Mouse (Mus musculus) heart, embryonic 15.5 days (tissue): ENCODE measurements around the gene Zfp553. TPM values are rescaled to one million over a fixed set of nuclear protein-coding genes. Genes with fewer than 3 reads are reported as not detected.
A peak's percentile ranks its signal among the peaks of the same experiment; 100 is the strongest.

Experiments used
- ATAC-seq: fragments of 200-750 bp; cut with Nextera tagmentation; replicated peaks from 2 replicates; pipeline ENCODE4 v1.8.0; 2017; ENCODE audit warnings: low read depth, moderate TSS enrichment; ENCODE audit not compliant: insufficient number of reproducible peaks, insufficient read depth, low FRiP score
- H3K27ac ChIP-seq: fragments of 300-500 bp; sonication (generic); 2 replicates; pipeline ENCODE4 v1.5.1; 2015; ENCODE audit warnings: mild to moderate bottlenecking, inconsistent platforms
- H3K27me3 ChIP-seq: fragments of 300-500 bp; sonication (generic); 2 replicates; pipeline ENCODE4 v1.6.1; 2015; ENCODE audit warnings: inconsistent platforms
- H3K36me3 ChIP-seq: fragments of 300-500 bp; sonication (generic); 2 replicates; pipeline ENCODE4 v1.6.1; 2015; ENCODE audit warnings: mild to moderate bottlenecking, inconsistent platforms
- H3K4me1 ChIP-seq: fragments of 300-500 bp; sonication (generic); replicated peaks from 2 replicates; pipeline ENCODE4 v1.6.1; 2015; ENCODE audit warnings: inconsistent platforms
- H3K4me2 ChIP-seq: fragments of 300-500 bp; sonication (generic); 2 replicates; pipeline ENCODE4 v1.6.1; 2015; ENCODE audit warnings: inconsistent platforms, mild to moderate bottlenecking, moderate library complexity
- H3K4me3 ChIP-seq: fragments of 300-500 bp; sonication (generic); 2 replicates; pipeline ENCODE4 v1.5.1; 2015; ENCODE audit warnings: mild to moderate bottlenecking, inconsistent platforms
- H3K9ac ChIP-seq: fragments of 300-500 bp; sonication (generic); 2 replicates; pipeline ENCODE4 v1.6.1; 2015; ENCODE audit warnings: mild to moderate bottlenecking, inconsistent platforms
- H3K9me3 ChIP-seq: fragments of 300-500 bp; sonication (generic); replicated peaks from 2 replicates; pipeline ENCODE4 v1.6.1; 2016; ENCODE audit warnings: inconsistent platforms
- WGBS: fragments of 180-500 bp; shearing (Covaris S2); methylation state at CpG from one replicate; pipeline ENCODE4 v1.1.7; 2015; ENCODE audit warnings: mixed read lengths; 5-methylcytosine and 5-hydroxymethylcytosine counted together
- polyA plus RNA-seq: library from polyadenylated mRNA; unstranded; fragments of >200 nt; fragmentation: Nextera tagmentation; extraction: Ambion mirVana; gene quantifications from 2 replicates; pipeline ENCODE4 v1.2.1, GENCODE M21; 2015

The Zfp553 gene
- polyA plus RNA-seq, 1 experiment from 2014 or later = 17.8 TPM

DNA sequence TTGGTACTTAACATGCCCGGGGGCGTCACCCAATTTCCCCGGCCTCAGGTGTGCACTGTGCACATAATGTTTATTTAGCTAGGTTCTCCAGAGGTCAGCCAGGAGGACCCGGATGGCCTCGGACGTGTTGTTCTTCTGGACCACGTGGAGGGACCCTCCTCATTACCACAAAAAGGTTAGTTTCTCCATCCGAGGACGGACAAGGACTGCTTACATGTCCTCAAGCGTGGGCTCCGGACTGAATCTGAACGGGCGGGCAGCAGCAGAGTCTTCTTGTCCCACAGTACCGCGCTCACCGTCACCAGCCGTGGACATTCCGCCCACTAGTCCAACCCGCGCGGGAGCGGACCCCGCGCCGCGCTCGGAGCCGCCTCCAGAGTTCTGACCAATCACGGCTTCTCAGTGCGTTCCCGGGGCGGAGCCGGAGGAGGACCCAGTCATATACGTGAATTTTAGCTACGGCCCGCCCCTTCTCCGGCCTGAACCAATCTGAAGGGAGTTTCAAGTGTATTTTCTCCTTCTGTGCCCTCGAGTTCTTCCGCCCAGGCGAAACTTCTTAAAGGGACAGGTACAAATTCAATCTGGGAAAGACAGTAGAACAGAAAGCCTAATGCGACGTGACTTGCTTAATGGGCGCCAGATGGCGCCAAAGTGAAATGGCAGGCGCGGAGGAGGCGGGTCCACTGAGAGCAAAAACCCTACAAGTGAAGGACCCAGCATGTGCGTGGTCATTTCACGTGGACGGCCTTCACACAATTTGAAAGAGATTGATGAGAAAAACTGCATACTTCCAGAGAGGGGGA, 27.6 kb downstream of the Zfp553 start, which contains the start of gene Dctpp1:
Gene Dctpp1, minus strand, starts transcription at position 401 of the 803 bp plus-strand sequence.
- Histone ChIP-seq H3K4me3 (peak within 1 kb of the TSS; percentile 76), H3K4me2 (peak within 1 kb of the TSS; percentile 81), H3K9ac (peak within 1 kb of the TSS; percentile 70), H3K27me3 (no peaks in the 10 kb centered on the region), H3K36me3 (peaks cover 10% of the 10 kb centered on the region; the same call in 1 of the 2 replicates), H3K9me3 (no peaks in the 10 kb centered on the region), H3K4me1 (peaks cover 17% of the 10 kb centered on the region), H3K27ac (peak within 1 kb of the TSS; percentile 36)
- ATAC-seq = peak; percentile 97
- WGBS = under 1% methylated on average over 50 of the region's 50 CpGs

DNA sequence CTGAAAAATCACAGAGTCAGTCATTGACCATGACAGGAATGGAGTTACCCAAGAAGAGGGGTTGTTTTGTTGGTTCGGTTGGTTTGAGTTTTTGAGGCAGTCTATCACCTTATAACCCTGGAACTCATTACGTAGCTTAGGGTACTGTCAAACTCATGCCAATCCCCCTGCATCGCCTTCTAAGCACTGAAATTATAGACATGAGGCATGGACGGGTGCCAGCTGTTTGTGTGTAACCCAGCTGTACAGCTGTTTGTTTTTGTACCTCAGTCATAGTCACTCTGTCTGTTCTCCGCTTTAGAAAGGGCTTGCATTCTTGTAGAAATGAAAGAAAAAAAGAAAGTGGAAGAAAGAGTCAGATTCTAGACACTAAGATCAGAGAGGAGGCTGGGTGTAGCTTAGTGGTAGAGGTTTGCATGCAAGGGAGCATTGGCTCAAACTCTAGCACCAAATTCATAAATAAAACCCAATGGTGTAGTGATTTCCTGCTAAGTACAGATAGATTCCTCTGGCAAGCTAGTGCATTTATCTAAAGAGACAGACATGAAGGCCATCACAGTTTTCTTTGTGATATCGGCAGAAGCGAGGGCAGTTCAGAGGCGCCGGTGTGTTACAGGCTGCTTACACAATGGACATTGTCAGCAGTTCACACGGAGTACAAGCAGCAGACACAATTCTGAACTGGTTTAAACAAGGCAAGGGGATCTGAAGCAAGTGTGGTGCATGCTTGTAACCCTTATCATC, 29.5 kb downstream of the Zfp553 start:
- no peak for ATAC-seq
- Histone ChIP-seq H3K9me3 (no peaks in the 10 kb centered on the region), H3K4me1 (peaks cover 17% of the 10 kb centered on the region), H3K4me2 (no peak overlapping the region), H3K36me3 (no peaks in the 10 kb centered on the region), H3K4me3 (no peak overlapping the region), H3K27me3 (no peaks in the 10 kb centered on the region), H3K27ac (no peak overlapping the region), H3K9ac (no peak overlapping the region)
- 73% methylated on average over 10 of the region's 10 CpGs for WGBS

DNA sequence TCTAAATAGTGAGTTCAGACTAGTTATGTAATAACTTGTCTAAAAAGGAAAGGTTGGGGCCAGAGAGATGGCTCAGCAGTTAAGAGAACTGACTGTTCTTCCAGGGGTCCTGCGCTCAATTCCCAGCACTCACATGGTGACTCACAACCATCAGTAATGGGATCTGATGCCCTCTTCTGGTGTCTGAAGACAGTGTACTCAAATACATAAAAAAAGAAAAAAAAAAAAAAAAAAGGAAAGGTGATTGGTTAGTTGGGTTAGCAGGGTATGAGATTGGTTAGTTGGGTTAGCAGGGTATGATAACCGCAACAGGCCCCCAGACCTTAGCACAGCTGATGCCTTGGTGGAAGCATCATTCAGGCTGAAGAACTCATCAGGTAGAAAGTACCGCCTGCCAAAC, 30.7 kb downstream of the Zfp553 start:
- Histone ChIP-seq H3K9ac (no peak overlapping the region), H3K4me3 (no peak overlapping the region), H3K4me2 (no peak overlapping the region), H3K27ac (no peak overlapping the region), H3K27me3 (no peaks in the 10 kb centered on the region), H3K9me3 (no peaks in the 10 kb centered on the region), H3K36me3 (peaks cover 5% of the 10 kb centered on the region; the same call in 1 of the 2 replicates), H3K4me1 (peaks cover 17% of the 10 kb centered on the region)
- 93% methylated on average over 3 of the region's 3 CpGs for WGBS
- no peak for ATAC-seq

DNA sequence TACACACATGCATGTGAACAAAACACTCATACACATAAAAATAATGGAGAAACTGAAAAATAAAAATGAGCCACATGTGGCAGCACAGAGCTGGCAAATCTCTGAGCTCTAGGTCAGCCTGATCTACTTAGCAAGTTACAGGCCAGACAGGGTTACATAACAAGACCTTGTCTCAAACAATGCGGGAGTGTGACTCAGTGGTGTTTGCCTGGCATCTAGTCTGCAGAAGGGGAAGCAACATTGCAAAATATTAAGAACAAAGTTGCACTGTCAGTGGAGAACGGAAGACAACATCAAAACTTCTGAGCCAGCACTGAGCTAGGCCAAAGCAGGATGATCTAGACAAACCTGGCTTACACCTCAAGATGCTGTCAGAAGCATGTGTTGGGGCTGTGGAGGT, 37.4 kb downstream of the Zfp553 start:
- H3K9ac ChIP-seq = no peak overlapping the region

DNA sequence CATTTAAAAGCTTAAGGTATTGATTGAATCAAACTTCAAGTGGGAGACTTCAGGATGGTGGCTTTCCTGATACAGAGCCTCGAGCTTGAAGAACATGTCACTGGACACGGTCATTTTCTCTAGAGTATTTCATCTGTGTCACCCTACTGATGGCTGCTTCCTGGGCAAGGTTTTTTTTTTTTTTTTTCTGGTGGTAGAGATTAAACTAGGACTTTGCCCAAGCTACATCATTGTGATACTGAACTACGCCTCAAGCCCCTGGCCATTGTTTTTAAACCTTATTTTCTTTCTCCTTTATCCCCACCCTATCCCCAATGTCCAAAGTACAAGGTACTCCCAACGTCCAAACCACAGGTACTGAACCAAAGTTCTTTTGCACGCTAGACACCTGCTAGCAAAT, 37.8 kb downstream of the Zfp553 start:
- Histone ChIP-seq H3K4me2 (no peak overlapping the region), H3K9ac (no peak overlapping the region), H3K27ac (no peak overlapping the region), H3K9me3 (no peaks in the 10 kb centered on the region), H3K4me1 (peaks cover 16% of the 10 kb centered on the region), H3K4me3 (no peak overlapping the region), H3K27me3 (no peaks in the 10 kb centered on the region), H3K36me3 (peaks cover 15% of the 10 kb centered on the region)
- no peak for ATAC-seq
- WGBS = 89% methylated on average over 5 of the region's 5 CpGs

More for the DNA sequence above, 37.4 kb downstream of the Zfp553 start:
- Histone ChIP-seq H3K36me3 (peaks cover 15% of the 10 kb centered on the region), H3K4me1 (peaks cover 16% of the 10 kb centered on the region), H3K4me2 (no peak overlapping the region), H3K9me3 (no peaks in the 10 kb centered on the region), H3K4me3 (no peak overlapping the region), H3K27ac (no peak overlapping the region), H3K27me3 (no peaks in the 10 kb centered on the region)
- no peak for ATAC-seq
- WGBS = 85% methylated on average over 2 of the region's 2 CpGs

DNA sequence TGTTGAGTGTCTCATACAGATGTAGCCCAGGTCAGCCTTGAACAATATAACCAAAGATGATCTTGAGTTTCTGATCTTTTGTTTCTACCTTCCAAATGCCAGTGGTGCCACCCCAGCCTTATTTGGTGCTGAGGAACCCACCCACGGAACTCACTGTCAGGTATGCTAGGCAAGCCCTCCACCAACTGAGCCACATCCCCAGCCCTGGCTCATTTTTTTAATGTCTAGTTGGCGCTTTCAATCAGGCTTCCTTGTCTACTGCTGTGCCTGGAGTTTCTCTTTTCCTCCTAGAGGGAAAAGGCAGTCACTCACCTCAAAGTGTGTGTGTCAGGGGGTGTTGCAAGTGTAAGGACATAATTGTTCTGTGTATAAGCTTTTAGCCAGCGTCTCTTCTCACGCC, 38.2 kb downstream of the Zfp553 start:
- Histone ChIP-seq H3K9me3 (no peaks in the 10 kb centered on the region), H3K36me3 (peaks cover 15% of the 10 kb centered on the region), H3K4me2 (no peak overlapping the region), H3K4me1 (peaks cover 16% of the 10 kb centered on the region), H3K27ac (no peak overlapping the region), H3K27me3 (no peaks in the 10 kb centered on the region), H3K9ac (no peak overlapping the region), H3K4me3 (no peak overlapping the region)
- WGBS = 90% methylated on average over 4 of the region's 4 CpGs
- ATAC-seq = no peak

DNA sequence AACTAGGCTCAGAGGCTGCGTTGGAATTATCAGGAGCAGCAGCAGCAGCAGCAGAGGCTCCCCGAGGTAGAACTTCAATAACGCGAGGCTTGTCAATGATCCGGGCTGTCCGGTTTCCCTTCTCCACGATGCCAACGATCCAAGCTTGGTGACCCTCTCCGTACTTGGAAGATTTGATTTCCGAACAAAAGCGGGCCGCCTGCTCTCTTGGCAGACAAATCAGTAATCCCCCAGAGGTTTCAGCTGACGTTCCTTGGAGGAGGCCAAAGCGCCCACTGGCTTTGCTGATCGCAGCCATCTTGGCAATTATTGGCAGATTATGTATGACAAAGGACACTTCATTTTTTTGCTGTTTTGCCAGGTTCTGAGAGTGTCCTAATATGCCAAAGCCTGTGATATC, 39.7 kb downstream of the Zfp553 start:
- Histone ChIP-seq H3K27me3 (no peaks in the 10 kb centered on the region), H3K9me3 (no peaks in the 10 kb centered on the region), H3K4me3 (peak overlapping the region; percentile 87), H3K4me1 (peaks cover 16% of the 10 kb centered on the region), H3K36me3 (peaks cover 15% of the 10 kb centered on the region), H3K4me2 (peak overlapping the region; percentile 90), H3K27ac (no peak overlapping the region), H3K9ac (no peak overlapping the region)
- no peak for ATAC-seq
- 92% methylated on average over 15 of the region's 15 CpGs for WGBS

DNA sequence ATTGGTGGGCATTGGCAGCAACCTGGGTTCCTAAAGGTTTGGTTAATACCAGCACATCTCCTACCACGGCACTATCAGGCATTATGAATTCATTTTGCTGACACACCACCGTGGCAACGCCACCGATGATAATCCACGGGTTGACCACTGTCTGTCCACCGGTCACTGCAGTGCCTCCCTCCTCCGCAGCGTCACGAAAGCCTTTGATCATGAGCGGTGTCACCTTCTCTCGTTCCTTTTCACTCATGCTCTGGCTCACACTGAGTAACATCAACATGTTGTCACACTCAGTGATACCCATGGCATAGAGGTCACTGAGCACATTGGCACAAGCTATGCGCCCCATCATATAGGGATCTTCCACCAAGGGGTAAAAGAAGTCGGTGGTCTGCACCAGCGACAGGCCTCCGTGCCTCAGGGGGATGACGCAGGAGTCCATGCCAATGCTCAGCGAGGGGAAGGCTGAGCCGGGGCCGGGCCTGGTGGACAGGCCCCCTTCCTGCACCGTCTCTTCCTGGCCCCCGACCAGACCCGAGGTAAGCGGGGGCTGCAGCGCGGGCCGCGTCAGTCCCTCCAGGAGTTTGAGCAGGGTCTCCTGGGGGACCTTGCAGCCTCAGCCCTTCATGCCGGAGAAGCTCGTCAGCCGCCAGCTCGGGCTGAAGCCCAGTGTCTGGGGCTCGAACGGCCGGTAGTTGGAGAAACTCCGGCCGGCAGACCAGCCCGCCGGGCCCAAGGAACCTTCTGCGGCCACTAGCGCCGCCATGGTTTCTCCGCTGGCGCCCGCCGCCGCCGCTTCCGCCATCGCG, 40.5 kb downstream of the Zfp553 start:
- Histone ChIP-seq H3K4me2 (peak overlapping the region; percentile 90), H3K27ac (peak overlapping the region; percentile 89), H3K27me3 (no peaks in the 10 kb centered on the region), H3K4me1 (peaks cover 16% of the 10 kb centered on the region), H3K36me3 (peaks cover 12% of the 10 kb centered on the region), H3K9ac (peak overlapping the region; percentile 93), H3K9me3 (no peaks in the 10 kb centered on the region), H3K4me3 (peak overlapping the region; percentile 87)
- peak; percentile 73 for ATAC-seq
- WGBS = 11% methylated on average over 50 of the region's 50 CpGs

DNA sequence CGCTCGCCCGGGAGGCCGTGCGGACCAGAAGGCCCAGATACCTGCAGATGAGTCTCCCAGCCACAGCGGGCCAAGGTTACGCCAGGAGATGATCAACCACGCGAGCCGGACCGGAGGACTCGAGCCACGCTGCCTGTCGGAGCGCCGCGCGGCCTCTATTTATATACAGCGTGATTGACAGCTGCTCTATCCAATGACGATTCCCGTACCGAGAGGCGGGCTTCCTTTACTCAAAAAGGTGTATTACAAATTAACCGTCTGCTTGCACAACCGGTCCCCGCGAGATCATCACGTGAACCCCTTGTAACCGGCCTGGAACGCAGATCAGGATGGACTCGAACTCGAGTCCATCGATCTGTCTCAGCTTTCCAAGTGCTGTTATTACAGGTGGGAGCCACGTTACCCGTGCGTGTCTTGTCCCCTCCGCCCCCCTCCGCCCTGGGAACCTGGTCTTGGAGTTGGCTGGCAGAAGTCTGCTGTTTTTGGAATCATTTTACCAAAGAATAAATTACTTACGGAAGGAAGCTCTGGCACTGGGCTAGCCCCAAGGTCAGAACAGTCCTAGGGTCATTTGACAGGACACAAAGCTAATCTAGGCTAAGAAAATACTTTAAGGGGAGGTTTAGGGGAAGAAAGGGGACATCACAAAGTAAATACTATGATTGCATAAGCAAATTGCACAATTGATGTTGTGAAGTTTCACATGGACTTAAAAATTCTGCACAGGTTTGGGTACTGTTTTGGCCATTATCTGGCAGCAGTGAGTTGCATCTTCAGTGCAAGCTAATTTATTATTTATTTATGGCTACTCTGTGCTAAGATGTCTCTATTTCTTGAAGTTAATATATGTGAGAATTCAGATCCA, 41.3 kb downstream of the Zfp553 start, which contains the start of gene Sephs2:
Gene Sephs2, minus strand, starts transcription at position 131 of the 865 bp plus-strand sequence.
- Histone ChIP-seq H3K36me3 (peaks cover 9% of the 10 kb centered on the region), H3K9ac (peak within 1 kb of the TSS; percentile 93), H3K4me2 (peak within 1 kb of the TSS; percentile 90), H3K4me3 (peak within 1 kb of the TSS; percentile 87), H3K4me1 (peaks cover 18% of the 10 kb centered on the region), H3K27me3 (no peaks in the 10 kb centered on the region), H3K27ac (peak within 1 kb of the TSS; percentile 89), H3K9me3 (no peaks in the 10 kb centered on the region)
- ATAC-seq = peak; percentile 91
- WGBS = under 1% methylated on average over 39 of the region's 39 CpGs

DNA sequence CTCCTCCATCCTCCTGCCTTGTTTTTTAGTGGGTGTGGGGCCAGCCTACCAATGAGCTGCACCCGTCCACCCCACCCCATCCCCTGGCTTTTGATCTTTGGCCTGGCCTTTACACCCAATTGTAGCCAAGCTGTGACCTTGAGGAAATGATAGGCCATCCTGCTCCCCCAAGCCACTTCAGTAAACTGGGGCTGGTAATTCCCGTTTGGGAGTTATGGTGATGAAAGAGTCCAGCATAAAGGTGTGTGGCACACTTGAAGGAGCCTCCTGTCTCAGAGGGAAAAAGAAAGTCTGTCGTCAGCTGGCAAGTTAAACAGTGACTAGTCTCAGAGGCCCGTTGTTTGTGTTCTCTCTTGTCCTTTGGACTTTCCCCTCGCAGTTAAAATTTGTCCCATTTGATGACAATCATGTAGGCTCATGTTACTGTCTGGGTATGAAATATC, 43.7 kb downstream of the Zfp553 start:
- ATAC-seq = no peak
- H3K36me3 ChIP-seq = peaks cover 1% of the 10 kb centered on the region; the same call in 1 of the 2 replicates
- 61% methylated on average over 5 of the region's 5 CpGs for WGBS

More for the DNA sequence above, 43.7 kb downstream of the Zfp553 start:
- Histone ChIP-seq H3K9ac (no peak overlapping the region), H3K27me3 (no peaks in the 10 kb centered on the region), H3K27ac (no peak overlapping the region), H3K9me3 (no peaks in the 10 kb centered on the region), H3K4me1 (peaks cover 21% of the 10 kb centered on the region), H3K4me3 (no peak overlapping the region), H3K4me2 (no peak overlapping the region)
